Mouse (Mus musculus) CD4-positive helper T cell, adult 2 months (primary cell): ENCODE results near the gene Abca17.

Experiments
- DNase-seq: peaks from one replicate; pipeline ENCODE4 v3.0.0-alpha.2; 2012; ENCODE audit warnings: low read depth, missing footprints, low spot score

Abca17 gene

GRCm38 (mm10) chr17:24243311-24243969 is 107.4 kb downstream of the Abca17 start:
- peak; percentile 48 for DNase-seq

- no peak for DNase-seq
Measured at GRCm38 (mm10) chr17:24236921-24237320, 113.9 kb downstream of the Abca17 start.

DNA sequence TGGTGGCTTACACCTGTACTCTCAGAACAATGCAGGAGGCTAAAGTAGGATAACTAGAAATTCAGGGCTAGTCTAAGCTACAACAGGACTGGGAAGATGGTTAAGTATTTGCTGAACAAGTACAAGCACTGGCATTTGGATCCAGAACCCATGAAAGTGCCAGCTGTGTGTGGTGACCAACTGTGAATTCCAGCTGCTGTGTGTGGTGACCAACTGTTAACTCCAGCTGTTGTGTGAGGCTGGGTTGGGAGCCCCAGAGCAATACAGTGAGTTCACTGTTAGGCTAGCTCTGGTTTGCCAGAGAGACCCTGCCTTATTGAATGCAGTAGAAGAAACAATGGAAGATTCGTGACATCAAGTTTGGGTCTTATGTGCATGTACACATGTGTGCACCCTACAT is 114.4 kb downstream of the Abca17 start:
- DNase-seq: no peak

- no peak for DNase-seq
Measured at GRCm38 (mm10) chr17:24227941-24228340, 122.9 kb downstream of the Abca17 start.

GRCm38 (mm10) chr17:24226721-24227120 is 124.1 kb downstream of the Abca17 start:
- DNase-seq: no peak

DNA sequence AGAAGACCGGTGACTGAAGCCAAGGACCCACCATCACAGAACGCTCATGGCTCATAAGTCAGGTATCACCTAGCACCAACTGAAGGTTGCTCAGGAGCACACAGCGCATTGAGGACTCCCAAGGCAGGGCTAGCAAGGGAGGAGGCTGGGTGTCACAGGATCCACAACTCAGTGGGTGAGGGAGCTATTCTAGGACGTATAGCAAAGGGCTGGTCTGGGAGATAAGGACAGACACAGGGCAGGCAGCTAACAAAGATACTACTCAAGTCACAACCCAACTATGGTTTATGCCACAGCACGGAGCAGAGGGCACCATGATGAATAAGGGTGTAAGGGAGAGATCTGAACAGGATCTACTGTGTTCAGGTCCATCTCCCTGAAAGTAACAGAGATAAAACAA is 125.0 kb downstream of the Abca17 start:
- no peak for DNase-seq

DNA sequence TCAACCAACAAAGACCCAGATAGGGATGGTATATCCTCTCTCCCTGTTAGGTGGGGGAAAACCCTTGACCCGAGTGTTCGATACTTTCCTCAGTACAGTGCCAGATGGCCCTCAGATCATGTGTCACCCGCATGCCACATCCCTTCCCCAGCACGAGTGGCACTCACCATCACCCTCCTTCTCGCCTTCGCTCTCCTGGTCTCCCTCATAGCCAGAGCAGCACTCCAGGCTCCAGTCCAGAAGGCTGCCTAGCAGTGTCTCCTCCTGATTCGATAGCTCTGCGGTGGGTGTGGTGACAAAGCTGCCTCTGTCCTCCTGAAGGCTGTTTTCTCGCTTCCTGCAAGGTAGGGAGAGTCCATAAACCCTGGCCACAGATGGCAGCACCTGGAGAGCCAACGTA is 126.1 kb downstream of the Abca17 start:
- DNase-seq: no peak

GRCm38 (mm10) chr17:24223513-24223912 is 127.4 kb downstream of the Abca17 start:
- no peak for DNase-seq

DNA sequence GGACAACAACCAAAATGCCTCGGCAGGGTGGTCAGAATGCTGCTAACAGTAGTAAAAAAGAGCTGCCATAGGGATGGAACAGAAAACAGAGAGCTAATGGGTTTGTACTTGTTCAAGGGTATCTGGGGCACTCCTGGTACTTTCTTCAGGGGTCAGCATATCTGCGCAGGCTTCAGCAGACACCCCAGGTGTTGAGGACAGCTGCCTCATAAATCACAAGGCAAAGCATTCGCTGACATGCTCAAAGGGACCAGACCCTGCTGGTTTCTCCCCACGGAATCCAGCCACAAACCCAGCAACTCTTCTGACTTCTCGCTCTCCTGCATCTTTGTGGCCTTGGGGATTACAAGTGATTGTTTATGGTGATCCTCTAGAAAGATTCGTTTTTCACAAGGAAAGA is 128.2 kb downstream of the Abca17 start:
- DNase-seq: no peak

DNA sequence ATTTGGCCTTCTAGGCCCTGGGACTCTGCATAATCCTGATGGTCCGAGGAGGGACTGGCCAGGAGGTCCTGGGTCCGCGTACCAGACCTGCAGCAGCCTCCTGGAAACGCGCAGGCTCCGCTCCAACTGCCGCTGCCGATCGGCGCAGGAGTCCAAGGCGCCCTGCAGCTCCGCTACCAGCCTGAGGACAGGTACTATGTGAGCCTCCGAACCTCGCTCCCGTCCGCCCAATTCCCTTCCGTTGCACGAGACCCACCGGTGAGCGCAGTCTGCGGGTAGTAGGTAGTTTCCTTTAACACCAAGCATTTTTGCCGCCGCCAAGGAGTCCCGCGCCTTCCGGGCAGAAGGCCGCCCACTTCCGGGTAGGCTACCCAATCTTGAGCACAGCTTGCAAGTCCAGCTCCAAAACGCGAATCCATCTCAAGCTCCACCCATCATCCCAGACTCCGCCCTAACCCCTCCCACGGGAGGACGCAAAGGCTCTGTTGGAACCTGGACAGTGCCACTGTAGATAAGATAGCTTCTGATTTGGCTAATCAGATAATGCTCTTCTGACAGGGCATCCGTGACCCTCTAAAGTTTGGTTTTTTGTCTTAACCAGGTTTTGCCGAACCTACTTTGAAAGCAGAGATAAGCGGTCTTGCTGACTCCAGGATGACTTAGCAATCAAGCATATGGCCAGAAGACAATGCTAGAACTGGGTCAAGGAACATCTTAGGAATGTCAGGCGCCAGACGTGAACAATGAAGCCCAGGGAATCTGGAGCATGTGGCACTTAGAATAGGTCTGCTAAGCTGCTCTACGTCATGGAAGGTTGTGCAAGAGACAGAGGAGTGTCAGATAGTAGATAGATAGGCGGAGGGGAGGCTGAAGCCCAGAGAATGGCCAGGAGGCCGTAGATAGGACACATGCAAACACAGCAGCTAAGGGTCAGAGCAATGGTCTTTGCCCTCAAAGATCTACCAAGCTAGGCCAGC is 130.1 kb downstream of the Abca17 start, which contains the start of gene Tedc2:
Tedc2 (minus strand) TSS at position 417 of the 977 bp plus-strand sequence.
- peak; percentile 93 for DNase-seq

- no peak for DNase-seq
Measured at GRCm38 (mm10) chr17:24216836-24217235, 134.0 kb downstream of the Abca17 start.
